Mouse (Mus musculus): ENCODE measurements around the gene Pitpnc1.

Gene Pitpnc1

DNA sequence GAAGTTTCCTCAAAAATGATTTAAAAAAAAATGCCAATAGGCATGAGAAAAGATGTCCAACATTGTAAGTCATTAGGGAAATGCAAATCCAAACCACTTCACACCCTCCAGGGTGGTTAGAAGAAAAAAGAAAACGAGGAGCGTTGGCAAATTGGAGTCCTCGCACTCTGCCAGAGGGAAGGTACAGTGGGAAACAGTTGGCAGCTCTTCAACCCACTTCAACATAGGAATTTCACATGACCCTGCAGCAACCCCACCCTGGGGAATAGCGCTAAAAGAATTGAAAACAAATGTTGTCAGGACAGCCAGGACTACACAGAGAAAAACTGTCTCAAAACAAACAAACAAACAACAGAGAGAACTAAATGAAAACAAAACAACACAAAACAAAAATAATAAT is 32.8 kb downstream of the Pitpnc1 start:
- no peak for DNase-seq

- DNase-seq = no peak
Observed at GRCm38 (mm10) chr11:107435776-107436449, 34.6 kb downstream of the Pitpnc1 start.

- DNase-seq = no peak
Observed at GRCm38 (mm10) chr11:107431197-107431965, 39.1 kb downstream of the Pitpnc1 start.

- DNase-seq = no peak
Observed at GRCm38 (mm10) chr11:107428011-107428410, 42.5 kb downstream of the Pitpnc1 start.

DNA sequence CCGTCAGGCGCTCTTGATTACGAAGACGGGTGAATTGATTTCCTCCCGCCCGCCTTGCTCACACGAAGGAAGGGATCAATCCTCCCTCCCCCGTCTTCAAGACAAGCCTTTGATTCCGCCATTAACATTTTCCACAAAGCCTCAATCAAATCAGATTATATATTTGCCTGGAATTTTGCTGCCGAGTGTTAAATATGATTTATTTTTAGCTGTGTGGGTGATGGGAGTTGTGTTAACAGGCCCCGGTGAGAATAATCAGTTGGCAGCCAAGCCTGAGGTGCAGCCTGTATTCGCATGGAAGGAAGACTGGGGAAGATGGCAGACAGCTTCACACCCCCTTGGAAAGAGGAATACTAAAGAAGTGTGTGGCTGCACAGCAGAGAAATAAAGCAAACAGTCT is 46.3 kb downstream of the Pitpnc1 start:
- DNase-seq = no peak

- no peak for DNase-seq
Observed at GRCm38 (mm10) chr11:107422356-107422754, 48.1 kb downstream of the Pitpnc1 start.

GRCm38 (mm10) chr11:107421751-107422355 is 48.6 kb downstream of the Pitpnc1 start:
- DNase-seq = no peak

DNA sequence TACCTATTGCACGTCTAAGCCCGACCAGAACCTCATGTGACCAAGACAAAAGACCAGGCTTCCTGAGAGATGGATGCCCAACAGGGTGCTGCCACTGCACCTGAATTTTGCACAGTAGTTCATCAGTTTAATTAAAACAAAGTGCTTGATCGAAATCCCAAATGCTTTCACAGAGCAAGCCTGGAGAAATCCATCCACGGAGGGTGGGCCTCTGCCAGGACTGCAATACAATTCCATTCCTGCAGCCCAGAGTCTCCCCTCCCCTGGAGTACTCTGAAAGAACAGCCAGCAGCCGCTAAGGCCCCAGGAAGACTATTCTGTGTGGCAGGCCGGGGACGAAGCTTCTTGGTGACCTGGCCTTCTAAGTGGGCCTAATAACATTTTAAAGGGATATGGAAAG is 50.6 kb downstream of the Pitpnc1 start:
- DNase-seq = peak; percentile 25

DNA sequence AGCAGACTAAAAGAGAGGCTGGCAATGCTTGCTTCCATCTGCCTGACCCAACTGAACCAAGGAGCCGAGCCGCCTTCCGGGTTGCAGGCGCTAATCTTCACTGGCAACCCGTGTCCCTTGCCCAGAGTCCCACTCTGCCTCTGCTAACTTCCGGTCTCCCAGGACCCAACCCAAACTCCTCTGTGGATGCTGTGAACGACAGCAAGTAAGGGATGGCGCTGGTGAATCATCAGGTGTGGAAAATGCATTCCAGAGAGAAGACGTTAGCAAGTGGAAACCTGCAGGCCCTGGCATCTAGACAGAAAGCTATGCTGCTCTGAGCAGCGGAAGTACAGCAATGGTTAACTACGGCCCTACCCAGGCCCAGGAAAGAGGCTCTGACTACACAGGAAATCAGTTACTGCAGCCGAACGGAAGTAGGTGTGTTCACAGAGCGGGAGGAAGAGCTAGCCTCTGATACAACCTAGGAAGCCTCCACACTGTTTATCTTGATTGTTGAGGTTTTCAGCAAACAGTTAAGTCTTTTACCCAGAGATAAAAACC is 53.4 kb downstream of the Pitpnc1 start:
- DNase-seq = no peak

- no peak for DNase-seq
Observed at GRCm38 (mm10) chr11:107416561-107416926, 54.0 kb downstream of the Pitpnc1 start.

GRCm38 (mm10) chr11:107415901-107416560 is 54.5 kb downstream of the Pitpnc1 start:
- DNase-seq = no peak

GRCm38 (mm10) chr11:107414996-107415747 is 55.3 kb downstream of the Pitpnc1 start:
- no peak for DNase-seq

GRCm38 (mm10) chr11:107413251-107413655 is 57.2 kb downstream of the Pitpnc1 start:
- peak; percentile 52 for DNase-seq

DNA sequence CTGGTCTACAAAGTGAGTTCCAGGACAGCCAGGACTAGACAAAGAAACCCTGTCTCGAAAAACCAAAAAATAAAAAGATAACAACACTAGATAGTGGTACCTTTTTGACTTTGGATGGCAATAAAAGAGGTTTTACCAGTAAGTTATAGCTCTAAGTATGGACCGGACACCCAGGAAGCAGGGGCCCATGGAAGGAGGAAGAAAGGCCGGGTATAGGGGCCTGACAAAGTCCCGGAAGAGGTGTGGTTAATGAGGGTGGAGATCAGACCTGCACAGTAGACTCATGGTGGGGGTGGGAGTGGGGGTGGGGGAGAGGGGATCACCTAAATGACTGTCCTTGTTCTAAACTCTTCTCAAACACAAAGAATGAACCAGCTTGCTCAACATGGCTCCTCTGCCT is 58.4 kb downstream of the Pitpnc1 start:
- DNase-seq = no peak

GRCm38 (mm10) chr11:107411576-107411975 is 58.9 kb downstream of the Pitpnc1 start:
- no peak for DNase-seq

DNA sequence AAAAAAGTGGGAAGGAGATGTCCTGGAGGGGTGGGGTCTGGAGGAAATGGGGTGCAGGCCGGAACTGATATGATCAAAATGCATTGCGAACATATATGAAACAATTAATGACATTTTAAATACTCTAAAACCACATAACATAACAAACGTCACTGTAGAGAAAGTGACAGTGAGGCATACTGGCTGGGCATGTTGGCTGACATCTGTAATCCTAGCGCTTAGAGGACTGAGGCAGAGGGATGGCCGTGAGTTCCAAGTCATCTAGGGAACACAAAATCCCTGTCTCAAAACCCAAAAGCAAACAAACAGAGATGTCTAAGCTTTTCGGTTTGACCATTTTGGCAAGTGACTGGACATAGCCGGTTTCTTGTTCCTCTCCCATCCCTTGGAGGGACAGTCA is 59.7 kb downstream of the Pitpnc1 start:
- no peak for DNase-seq

DNA sequence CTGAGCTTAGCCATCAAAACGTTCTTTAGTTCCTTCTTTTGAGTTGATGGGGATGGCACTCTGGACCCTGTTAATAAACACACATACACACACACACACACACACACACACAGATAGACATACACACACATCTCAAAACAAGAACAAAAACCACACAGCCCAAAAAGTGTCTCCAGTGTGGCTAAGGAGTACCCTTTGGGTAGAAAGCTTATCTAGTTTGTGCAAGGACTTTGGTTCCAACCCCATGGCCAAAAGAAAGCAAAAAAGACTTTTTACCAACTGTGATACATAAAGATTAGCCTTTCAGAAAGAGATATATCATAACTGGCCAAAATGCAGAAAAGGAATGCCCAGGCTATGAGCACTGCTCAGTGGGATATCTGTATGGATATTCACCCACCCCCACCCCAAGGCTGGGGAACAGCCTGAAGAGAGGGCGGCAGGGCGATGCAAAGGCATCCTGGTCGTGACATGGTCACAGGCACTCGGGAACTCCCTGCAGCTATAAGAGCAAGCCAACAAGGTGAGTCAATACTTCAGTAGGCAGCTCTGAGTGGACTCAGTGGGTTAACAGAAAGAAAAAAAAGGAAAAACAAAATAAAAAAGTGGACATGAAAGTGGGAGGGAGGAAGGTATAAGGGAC is 60.3 kb downstream of the Pitpnc1 start:
- no peak for DNase-seq

DNA sequence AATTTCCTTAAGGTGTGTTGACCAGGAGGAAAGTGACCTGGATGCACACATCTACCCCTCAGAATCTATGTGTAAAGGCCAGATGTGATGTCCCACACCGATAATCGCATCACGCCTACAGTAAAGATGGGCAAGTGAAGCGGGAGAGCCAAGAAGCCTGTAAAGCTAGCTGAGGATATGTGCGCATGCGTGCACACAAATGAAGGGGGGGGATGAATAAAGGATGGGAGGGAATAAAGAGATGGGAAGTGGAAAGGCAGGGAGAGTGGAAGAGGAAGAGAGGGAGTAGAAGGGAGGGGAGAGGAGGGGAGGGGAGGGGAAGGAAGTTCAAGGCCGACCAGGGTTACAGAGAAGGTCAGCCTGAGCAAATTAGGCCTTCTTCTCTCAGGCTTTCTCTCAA is 61.6 kb downstream of the Pitpnc1 start:
- DNase-seq = no peak

GRCm38 (mm10) chr11:107407698-107408097 is 62.8 kb downstream of the Pitpnc1 start:
- DNase-seq = no peak

DNA sequence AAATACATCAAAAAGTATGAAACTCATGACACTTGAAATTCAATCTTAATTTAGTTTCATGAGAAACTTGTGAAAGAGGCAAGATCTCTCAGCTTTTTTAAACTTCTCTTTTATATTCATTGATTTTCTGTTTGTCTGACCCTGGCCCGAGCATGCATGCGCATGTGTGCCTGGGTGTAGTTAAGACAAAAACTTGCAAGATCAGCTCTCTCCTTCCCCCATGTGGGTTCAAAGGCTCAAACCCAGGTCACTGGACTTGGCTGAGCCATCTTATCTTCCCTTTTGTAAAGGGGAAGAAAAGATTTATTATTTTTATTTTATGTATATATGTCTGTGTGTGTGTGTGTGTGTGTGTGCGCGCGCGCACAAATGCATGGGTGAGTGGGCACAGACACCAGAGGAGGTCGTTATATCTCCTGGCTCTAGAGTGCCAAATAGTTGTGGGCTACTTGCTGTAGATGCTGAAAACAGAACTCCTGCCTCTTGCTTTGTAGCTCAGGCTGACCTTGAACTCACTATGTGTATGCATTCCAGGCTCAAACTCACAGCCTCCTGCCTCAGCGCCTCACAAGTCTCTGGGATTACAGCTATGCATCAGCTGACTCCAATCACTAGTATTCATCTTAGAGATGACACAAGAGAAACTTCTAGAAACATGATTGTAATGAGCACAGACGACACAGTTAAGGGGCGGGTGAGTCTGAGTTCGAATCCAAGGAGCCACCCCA is 64.7 kb downstream of the Pitpnc1 start:
- DNase-seq = no peak

- DNase-seq = no peak
Observed at GRCm38 (mm10) chr11:107403309-107403708, 67.2 kb downstream of the Pitpnc1 start.

Measured in right cerebral cortex, postnatal 4 days (tissue).